Mouse (Mus musculus) MEL (cell line): Measurements from ENCODE around the gene Gm19684.
"Not testable (repeated sequence)": the region's sequence is repeated elsewhere in the genome, so short reads cannot be mapped to it uniquely, and the experiment has no call there.

Experiments
- CHD1 ChIP-seq: IDR thresholded peaks from 2 replicates; pipeline ENCODE4 v1.6.1; 2012; ENCODE audit warnings: low read depth, mild to moderate bottlenecking, inconsistent platforms, low read length, improper control_type of control experiment
- CTCF ChIP-seq, 3 experiments: IDR thresholded peaks in 2 of 3; conservative IDR thresholded peaks in 1 of 3; 2 replicates each; pipeline ENCODE4 v1.5.1; 2011 to 2012; ENCODE audit warnings: low read length in 3 of 3, low read depth in 2 of 3, mild to moderate bottlenecking in 2 of 3, improper control_type of control experiment in 1 of 3, inconsistent platforms in 1 of 3, mixed read lengths in 1 of 3, moderate library complexity in 1 of 3; ENCODE audit not compliant: control insufficient read depth in 1 of 3, insufficient read depth in 1 of 3, poor library complexity in 1 of 3, severe bottlenecking in 1 of 3
- MAFK ChIP-seq: IDR thresholded peaks from 2 replicates; pipeline ENCODE4 v1.6.1; 2011; ENCODE audit warnings: low read depth, mild to moderate bottlenecking, low read length, improper control_type of control experiment, borderline replicate concordance

DNA sequence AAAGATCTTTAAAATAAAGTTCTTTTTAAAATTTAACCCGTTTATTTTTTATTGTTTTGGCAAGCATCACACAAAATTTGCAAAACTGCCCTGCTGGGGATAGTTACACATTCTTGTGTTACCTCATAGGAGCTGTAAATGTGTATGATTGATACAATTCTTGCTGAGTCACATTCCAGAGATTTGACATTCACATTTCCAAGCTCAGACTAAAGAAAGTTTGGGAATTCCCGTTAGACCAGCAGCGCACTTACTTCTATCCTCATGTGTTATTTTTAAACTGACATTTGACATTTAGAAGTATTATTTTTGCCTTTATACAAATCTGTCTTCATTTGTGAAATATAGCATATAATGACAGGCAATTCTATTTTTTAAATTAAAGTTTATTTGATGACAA is 2.6 kb downstream of the Gm19684 start:
- TF ChIP-seq MAFK; CHD1; CTCF (IDR thresholded peaks at IDR 0.05 in 2 of 3, conservative IDR thresholded peaks at IDR 0.05 in 1 of 3; ENCODE audit: control insufficient read depth in 1 of 3, insufficient read depth in 1 of 3, low read depth in 2 of 3, low read length in 3 of 3, poor library complexity in 1 of 3, severe bottlenecking in 1 of 3): not testable (repeated sequence)
